Mouse (Mus musculus) gastrocnemius, adult 18-20 months (tissue): ENCODE measurements around the gene Cdc34b. TPM values are rescaled to one million over a fixed set of nuclear protein-coding genes. Genes with fewer than 3 reads are reported as not detected.

Experiments used
- DNase-seq: peaks from one replicate; pipeline ENCODE4 v3.0.0; 2021; ENCODE audit warnings: low spot score
- total RNA-seq, 2 experiments: library from RNA; stranded (reverse); gene quantifications; 2 replicates each; pipeline ENCODE4 v1.2.3; 2021

Gene Cdc34b
- total RNA-seq, 2 experiments from 2014 or later = 1.1 to 1.3 TPM

- peak; percentile 4 for DNase-seq
These were observed 8.8 kb upstream of the Cdc34b start for GRCm38 (mm10) chr11:94732773-94733172.

GRCm38 (mm10) chr11:94735746-94736145 is 5.8 kb upstream of the Cdc34b start:
- DNase-seq = no peak

- no peak for DNase-seq
These were observed 11.5 kb downstream of the Cdc34b start for GRCm38 (mm10) chr11:94752946-94753713.

- no peak for DNase-seq
These were observed 18.3 kb downstream of the Cdc34b start for GRCm38 (mm10) chr11:94759916-94760315.

GRCm38 (mm10) chr11:94760364-94760763 is 18.8 kb downstream of the Cdc34b start:
- no peak for DNase-seq

GRCm38 (mm10) chr11:94760799-94761198 is 19.2 kb downstream of the Cdc34b start:
- DNase-seq = no peak

GRCm38 (mm10) chr11:94762281-94762680 is 20.7 kb downstream of the Cdc34b start:
- no peak for DNase-seq

GRCm38 (mm10) chr11:94762775-94763174 is 21.2 kb downstream of the Cdc34b start:
- DNase-seq = no peak

GRCm38 (mm10) chr11:94767241-94767640 is 25.7 kb downstream of the Cdc34b start:
- DNase-seq = no peak

GRCm38 (mm10) chr11:94772363-94773055 is 30.9 kb downstream of the Cdc34b start:
- no peak for DNase-seq

GRCm38 (mm10) chr11:94773851-94774250 is 32.3 kb downstream of the Cdc34b start:
- DNase-seq = no peak

- no peak for DNase-seq
These were observed 33.4 kb downstream of the Cdc34b start for GRCm38 (mm10) chr11:94774887-94775497.

GRCm38 (mm10) chr11:94782603-94783002 is 41.0 kb downstream of the Cdc34b start, which contains the start of gene Tmem92:
Gene Tmem92 (minus strand): TSS chr11:94782703.
- no peak for DNase-seq

GRCm38 (mm10) chr11:94785247-94785646 is 43.7 kb downstream of the Cdc34b start:
- peak; percentile 38 for DNase-seq

- DNase-seq = no peak
These were observed 50.1 kb downstream of the Cdc34b start for GRCm38 (mm10) chr11:94791700-94792099.

Other genes with a start within 250 kb of the Cdc34b start
- not detected for gene Epn3, start 241.8 kb upstream of the Cdc34b start, total RNA-seq
- gene Mycbpap, start 220.0 kb upstream of the Cdc34b start, total RNA-seq = not detected
- 1 to 10 TPM; 2.7 to 3.4 TPM for gene Rsad1, start 192.5 kb upstream of the Cdc34b start, total RNA-seq
- gene Chad, start 176.7 kb upstream of the Cdc34b start, total RNA-seq = 10 to 100 TPM; 12.6 to 25.2 TPM
- gene Acsf2, start 139.9 kb upstream of the Cdc34b start, total RNA-seq = 1 to 10 TPM; 1.6 to 2.1 TPM
- gene Lrrc59, start 112.0 kb upstream of the Cdc34b start, total RNA-seq = 10 to 100 TPM; 34.8 to 35.3 TPM
- 10 to 100 TPM; 43.0 to 49.5 TPM for gene Mrpl27, start 88.0 kb upstream of the Cdc34b start, total RNA-seq
- not detected for gene Eme1, start 87.8 kb upstream of the Cdc34b start, total RNA-seq
- gene Xylt2, start 64.3 kb upstream of the Cdc34b start, total RNA-seq = 1 to 10 TPM; 2.9 TPM
- not detected for gene Gm11541, start 37.3 kb upstream of the Cdc34b start, total RNA-seq
- gene Tmem92, start 40.9 kb downstream of the Cdc34b start, total RNA-seq = not detected
- gene Col1a1, start 194.4 kb downstream of the Cdc34b start, total RNA-seq = 10 to 100 TPM; 64.6 to 65.0 TPM
- not detected for gene Hils1, start 225.8 kb downstream of the Cdc34b start, total RNA-seq
- gene Sgca, start 234.5 kb downstream of the Cdc34b start, total RNA-seq = 100 to 1,000 TPM; 283 to 304 TPM
- 10 to 100 TPM; 16.1 to 24.5 TPM for gene Ppp1r9b, start 249.3 kb downstream of the Cdc34b start, total RNA-seq